10 mouse cellular contexts compared by ENCODE assay signal in genomic region chr13:57521152-57521551, GRCm38 (mm10).
DNase-seq lines count a peak whose midpoint lies in the region; ATAC-seq and TF ChIP-seq lines count a peak whose summit lies in the region.
"Had no signal": no experiment of that assay in that cellular context is flagged by ENCODE, and none has a peak within 500 bp of the region (broad histone marks: within the 10 kb centered on the region; RNA-seq: fewer than 3 reads in every experiment).

No protein-coding gene starts in this region.

- no peak overlapping the region for H3K27ac ChIP-seq in hindbrain, embryonic 10.5 days
- no peak overlapping the region for H3K27ac ChIP-seq in hindbrain, embryonic 13.5 days
- no peak overlapping the region for H3K27ac ChIP-seq in cerebellum, adult 2 months (ENCODE audit: insufficient read depth, low read length)
- H3K27ac ChIP-seq: heart, embryonic 13.5 days had no signal

- peak; percentile 82 for TF ChIP-seq CTCF in cerebellum, adult 2 months (IDR thresholded peaks at IDR 0.05; ENCODE audit: borderline replicate concordance, insufficient read depth, low read depth, low read length)

- no peak overlapping the region for H3K4me2 ChIP-seq in hindbrain, embryonic 13.5 days
- H3K4me2 ChIP-seq: heart, embryonic 13.5 days had no signal

- no peak overlapping the region for H3K9ac ChIP-seq in hindbrain, embryonic 13.5 days
- H3K9ac ChIP-seq: heart, embryonic 13.5 days had no signal

- H3K4me3 ChIP-seq in hindbrain, embryonic 10.5 days = no peak overlapping the region
- no peak overlapping the region for H3K4me3 ChIP-seq in hindbrain, embryonic 13.5 days
- no peak overlapping the region for H3K4me3 ChIP-seq in cerebellum, adult 2 months (replicated peaks; ENCODE audit: insufficient read depth, low read depth, low read length)
- H3K4me3 ChIP-seq: heart, embryonic 13.5 days; megakaryocyte, embryonic 14.5 days had no signal

- H3K36me3 ChIP-seq in hindbrain, embryonic 10.5 days = no peaks in the 10 kb centered on the region
- H3K36me3 ChIP-seq in hindbrain, embryonic 13.5 days = no peaks in the 10 kb centered on the region
- H3K36me3 ChIP-seq: heart, embryonic 13.5 days had no signal

- TF ChIP-seq POLR2A in cerebellum, adult 2 months (IDR thresholded peaks at IDR 0.05; ENCODE audit: borderline replicate concordance, insufficient read depth, low read length) = no peak

- no peaks in the 10 kb centered on the region for H3K27me3 ChIP-seq in hindbrain, embryonic 10.5 days (ENCODE audit: insufficient read depth, poor library complexity, severe bottlenecking)
- H3K27me3 ChIP-seq in hindbrain, embryonic 13.5 days = 0 out of 2 replicates have a peak, but pooled peaks cover 3% of the 10 kb centered on the region
- no peaks in the 10 kb centered on the region for H3K27me3 ChIP-seq in cerebellum, adult 2 months (ENCODE audit: control insufficient read depth, insufficient read depth, low read length)
- H3K27me3 ChIP-seq: megakaryocyte, embryonic 14.5 days had no signal

- no peaks in the 10 kb centered on the region; the same call in 1 of the 2 replicates for H3K9me3 ChIP-seq in hindbrain, embryonic 10.5 days
- no peaks in the 10 kb centered on the region for H3K9me3 ChIP-seq in hindbrain, embryonic 13.5 days
- H3K9me3 ChIP-seq: heart, embryonic 13.5 days had no signal

- 0 out of 2 replicates have a peak, but pooled peaks cover 4% of the 10 kb centered on the region for H3K4me1 ChIP-seq in hindbrain, embryonic 10.5 days (replicated peaks)
- H3K4me1 ChIP-seq in hindbrain, embryonic 13.5 days (replicated peaks) = peaks cover 16% of the 10 kb centered on the region
- peaks cover 10% of the 10 kb centered on the region for H3K4me1 ChIP-seq in cerebellum, adult 2 months (ENCODE audit: control insufficient read depth, insufficient read depth, low read length)
- H3K4me1 ChIP-seq: megakaryocyte, embryonic 14.5 days had no signal

- DNase-seq in hindbrain, embryonic 10.5 days (ENCODE audit: low spot score) = peak; percentile 33
- DNase-seq in Muller cell, postnatal 12 days (ENCODE audit: inconsistent ontology term) = peak; percentile 33
- peak; percentile 56 to 65 for DNase-seq in cerebellum, adult 2 months
- peak; percentile 28 for DNase-seq in hindlimb bud, embryonic 11.5 days (ENCODE audit: extremely low spot score, low read depth, low spot score)
- no peak for DNase-seq in ovary, postnatal 14 days (ENCODE audit: low spot score)
- DNase-seq in ovary, postnatal 36 days (ENCODE audit: low spot score) = no peak

- no peak for ATAC-seq in hindbrain, embryonic 13.5 days (ENCODE audit: low FRiP score)
- no peak for ATAC-seq in megakaryocyte progenitor cell, adult 5-6 weeks (replicated peaks; ENCODE audit: poor library complexity)

- WGBS in hindbrain, embryonic 10.5 days = 15% methylated on average over 3 of the region's 3 CpGs
- WGBS in hindbrain, embryonic 13.5 days = 14% methylated on average over 3 of the region's 3 CpGs
- WGBS in cerebellum, adult 2 months = 36% methylated on average over 3 of the region's 3 CpGs

Comparison
In these comparisons a context has a peak if more than half of its experiments do, and no peak if none do; other contexts are left out.
1. DNase-seq: peak in hindbrain, embryonic 10.5 days (single experiment), Muller cell, postnatal 12 days (single experiment), cerebellum, adult 2 months (2 of 2) and hindlimb bud, embryonic 11.5 days (single experiment); none in ovary, postnatal 14 days (single experiment) and ovary, postnatal 36 days (single experiment).